Mouse (Mus musculus): ENCODE results near the gene P2ry10. TPM values are rescaled to one million over a fixed set of nuclear protein-coding genes. Genes with fewer than 3 reads are reported as not detected.

P2ry10 gene
- polyA plus RNA-seq, 1 experiment, result 1.0 TPM

- H3K27ac ChIP-seq (ENCODE audit: insufficient read depth, low read depth, low read length), result no peak overlapping the region
- no peaks in the 10 kb centered on the region for H3K27me3 ChIP-seq (replicated peaks; ENCODE audit: control insufficient read depth, insufficient read depth, low read length)
- H3K4me1 ChIP-seq (ENCODE audit: control insufficient read depth, insufficient read depth, low read length), result no peaks in the 10 kb centered on the region
- no peak for DNase-seq
- TF ChIP-seq CTCF (conservative IDR thresholded peaks at IDR 0.05; ENCODE audit: insufficient read depth, insufficient read length, low read depth, low read length) (no peak), POLR2A (IDR thresholded peaks at IDR 0.05; ENCODE audit: low read depth, low read length) (no peak)
- no peak overlapping the region for H3K4me3 ChIP-seq (ENCODE audit: insufficient read depth, low read depth, low read length)
- WGBS, result 81% methylated on average over 3 of the region's 3 CpGs
- no peaks in the 10 kb centered on the region for H3K36me3 ChIP-seq (ENCODE audit: control insufficient read depth, insufficient read depth, low read length)
Measured at GRCm38 (mm10) chrX:107095633-107096032, 7.3 kb downstream of the P2ry10 start.

DNA sequence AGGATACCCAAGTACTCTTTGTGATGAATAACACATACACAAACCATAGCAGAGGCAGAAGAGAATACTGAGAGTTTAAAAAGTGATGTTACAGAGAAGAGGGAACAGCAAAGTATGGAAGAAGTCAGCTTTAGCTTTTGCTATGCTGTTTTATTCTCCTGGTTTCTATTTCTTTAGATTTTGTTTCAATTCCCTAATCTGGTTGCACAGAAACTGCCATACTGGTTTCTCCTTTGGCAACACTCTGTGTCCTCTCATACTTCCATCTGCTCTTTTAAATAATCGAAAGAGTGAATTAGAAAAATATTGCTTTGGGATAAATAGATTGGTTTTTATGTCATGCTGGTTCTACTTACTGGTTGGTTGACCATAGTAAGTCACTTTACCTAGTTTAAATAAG is 28.0 kb downstream of the P2ry10 start:
- DNase-seq, result no peak
- Histone ChIP-seq H3K27ac (ENCODE audit: insufficient read depth, low read depth, low read length) (no peak overlapping the region), H3K36me3 (ENCODE audit: control insufficient read depth, insufficient read depth, low read length) (no peaks in the 10 kb centered on the region), H3K27me3 (replicated peaks; ENCODE audit: control insufficient read depth, insufficient read depth, low read length) (no peaks in the 10 kb centered on the region), H3K4me1 (ENCODE audit: control insufficient read depth, insufficient read depth, low read length) (no peaks in the 10 kb centered on the region), H3K4me3 (ENCODE audit: insufficient read depth, low read depth, low read length) (no peak overlapping the region)
- TF ChIP-seq CTCF (conservative IDR thresholded peaks at IDR 0.05; ENCODE audit: insufficient read depth, insufficient read length, low read depth, low read length) (no peak), POLR2A (IDR thresholded peaks at IDR 0.05; ENCODE audit: low read depth, low read length) (no peak)
- 91% methylated on average over 1 of the region's 1 CpGs for WGBS

DNA sequence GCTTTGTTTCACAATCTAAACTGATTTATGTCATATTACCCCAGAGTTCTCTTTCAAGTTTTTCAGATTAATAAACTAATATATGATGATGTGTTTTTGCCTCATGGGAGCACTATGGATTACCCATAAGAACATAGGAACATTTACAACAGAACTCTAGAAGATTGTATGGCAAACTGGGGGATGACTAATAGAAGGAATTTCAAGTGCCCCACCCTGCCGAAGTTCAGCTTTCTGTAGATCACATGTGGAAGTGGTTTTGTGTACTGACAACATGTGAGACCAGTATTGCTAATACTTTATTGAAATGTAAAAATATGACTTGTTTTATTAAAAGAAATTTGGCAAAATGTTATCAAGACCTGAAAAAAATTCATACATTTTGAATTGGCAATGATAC is 28.7 kb downstream of the P2ry10 start:
- Histone ChIP-seq H3K36me3 (ENCODE audit: control insufficient read depth, insufficient read depth, low read length) (no peaks in the 10 kb centered on the region), H3K27me3 (replicated peaks; ENCODE audit: control insufficient read depth, insufficient read depth, low read length) (no peaks in the 10 kb centered on the region), H3K4me3 (ENCODE audit: insufficient read depth, low read depth, low read length) (no peak overlapping the region), H3K4me1 (ENCODE audit: control insufficient read depth, insufficient read depth, low read length) (no peaks in the 10 kb centered on the region), H3K27ac (ENCODE audit: insufficient read depth, low read depth, low read length) (no peak overlapping the region)
- no peak for TF ChIP-seq CTCF (conservative IDR thresholded peaks at IDR 0.05; ENCODE audit: insufficient read depth, insufficient read length, low read depth, low read length)
- TF ChIP-seq POLR2A (IDR thresholded peaks at IDR 0.05; ENCODE audit: low read depth, low read length), result no peak
- 94% methylated on average over 1 of the region's 1 CpGs for WGBS
- DNase-seq, result no peak

DNA sequence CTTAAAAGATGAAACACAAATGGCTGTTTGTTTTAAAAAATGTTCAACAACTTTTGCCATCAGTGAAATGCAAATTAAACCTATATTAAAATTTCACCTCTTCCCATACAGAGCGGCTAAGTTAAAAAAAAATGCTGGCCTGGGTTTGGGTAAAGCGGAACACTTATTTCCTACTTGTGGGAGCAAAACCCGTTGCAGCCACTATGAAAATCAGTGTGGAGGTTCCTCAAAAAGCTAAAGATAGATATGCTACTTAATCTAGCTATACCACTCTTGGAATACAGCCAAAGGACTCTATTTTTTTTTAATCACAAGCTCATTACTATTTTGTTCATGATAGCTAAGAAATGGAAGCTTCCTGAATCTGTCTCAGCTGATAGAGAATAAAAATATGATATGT is 54.9 kb downstream of the P2ry10 start:
- no peak for DNase-seq
- Histone ChIP-seq H3K27me3 (replicated peaks; ENCODE audit: control insufficient read depth, insufficient read depth, low read length) (no peaks in the 10 kb centered on the region), H3K4me1 (ENCODE audit: control insufficient read depth, insufficient read depth, low read length) (no peaks in the 10 kb centered on the region), H3K4me3 (ENCODE audit: insufficient read depth, low read depth, low read length) (no peak overlapping the region), H3K27ac (ENCODE audit: insufficient read depth, low read depth, low read length) (no peak overlapping the region), H3K36me3 (ENCODE audit: control insufficient read depth, insufficient read depth, low read length) (no peaks in the 10 kb centered on the region)
- WGBS, result 80% methylated on average over 3 of the region's 3 CpGs
- TF ChIP-seq POLR2A (IDR thresholded peaks at IDR 0.05; ENCODE audit: low read depth, low read length), result no peak
- TF ChIP-seq CTCF (conservative IDR thresholded peaks at IDR 0.05; ENCODE audit: insufficient read depth, insufficient read length, low read depth, low read length), result no peak

DNA sequence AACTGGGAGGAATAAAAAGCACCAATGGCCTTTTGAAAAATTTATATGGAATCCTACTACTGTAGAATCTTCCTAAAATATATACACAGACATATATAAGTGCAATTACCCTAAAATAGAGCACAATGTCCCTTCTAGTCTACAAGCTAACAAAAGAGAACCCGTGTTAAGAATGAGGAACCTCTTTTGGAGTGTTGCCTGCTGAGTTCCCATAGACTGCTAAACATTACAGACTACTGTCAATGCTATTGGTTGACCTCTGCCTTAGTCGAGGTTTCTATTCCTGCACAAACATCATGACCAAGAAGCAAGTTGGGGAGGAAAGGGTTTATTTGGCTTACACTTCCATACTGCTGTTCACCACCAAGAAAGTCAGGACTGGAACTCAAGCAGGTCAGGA is 55.6 kb downstream of the P2ry10 start:
- 78% methylated on average over 2 of the region's 2 CpGs for WGBS
- H3K4me3 ChIP-seq (ENCODE audit: insufficient read depth, low read depth, low read length), result no peak overlapping the region
- H3K4me1 ChIP-seq (ENCODE audit: control insufficient read depth, insufficient read depth, low read length), result no peaks in the 10 kb centered on the region
- H3K27ac ChIP-seq (ENCODE audit: insufficient read depth, low read depth, low read length), result no peak overlapping the region
- no peak for DNase-seq
- no peak for TF ChIP-seq POLR2A (IDR thresholded peaks at IDR 0.05; ENCODE audit: low read depth, low read length)
- no peak for TF ChIP-seq CTCF (conservative IDR thresholded peaks at IDR 0.05; ENCODE audit: insufficient read depth, insufficient read length, low read depth, low read length)
- H3K27me3 ChIP-seq (replicated peaks; ENCODE audit: control insufficient read depth, insufficient read depth, low read length), result no peaks in the 10 kb centered on the region
- no peaks in the 10 kb centered on the region for H3K36me3 ChIP-seq (ENCODE audit: control insufficient read depth, insufficient read depth, low read length)

- no peaks in the 10 kb centered on the region for H3K27me3 ChIP-seq (replicated peaks; ENCODE audit: control insufficient read depth, insufficient read depth, low read length)
- H3K36me3 ChIP-seq (ENCODE audit: control insufficient read depth, insufficient read depth, low read length), result no peaks in the 10 kb centered on the region
- no peak within 1 kb of the TSS; the same call in 1 of the 2 replicates for H3K27ac ChIP-seq (ENCODE audit: insufficient read depth, low read depth, low read length)
- H3K4me1 ChIP-seq (ENCODE audit: control insufficient read depth, insufficient read depth, low read length), result no peaks in the 10 kb centered on the region
- WGBS, result 84% methylated on average over 3 of the region's 3 CpGs
- DNase-seq, result no peak
- no peak within 1 kb of the TSS for H3K4me3 ChIP-seq (ENCODE audit: insufficient read depth, low read depth, low read length)
- TF ChIP-seq CTCF (conservative IDR thresholded peaks at IDR 0.05; ENCODE audit: insufficient read depth, insufficient read length, low read depth, low read length), result no peak
Measured at GRCm38 (mm10) chrX:107148681-107149080, 60.4 kb downstream of the P2ry10 start, which contains the start of gene P2ry10b. Gene P2ry10b (plus strand): TSS chrX:107148927.

DNA sequence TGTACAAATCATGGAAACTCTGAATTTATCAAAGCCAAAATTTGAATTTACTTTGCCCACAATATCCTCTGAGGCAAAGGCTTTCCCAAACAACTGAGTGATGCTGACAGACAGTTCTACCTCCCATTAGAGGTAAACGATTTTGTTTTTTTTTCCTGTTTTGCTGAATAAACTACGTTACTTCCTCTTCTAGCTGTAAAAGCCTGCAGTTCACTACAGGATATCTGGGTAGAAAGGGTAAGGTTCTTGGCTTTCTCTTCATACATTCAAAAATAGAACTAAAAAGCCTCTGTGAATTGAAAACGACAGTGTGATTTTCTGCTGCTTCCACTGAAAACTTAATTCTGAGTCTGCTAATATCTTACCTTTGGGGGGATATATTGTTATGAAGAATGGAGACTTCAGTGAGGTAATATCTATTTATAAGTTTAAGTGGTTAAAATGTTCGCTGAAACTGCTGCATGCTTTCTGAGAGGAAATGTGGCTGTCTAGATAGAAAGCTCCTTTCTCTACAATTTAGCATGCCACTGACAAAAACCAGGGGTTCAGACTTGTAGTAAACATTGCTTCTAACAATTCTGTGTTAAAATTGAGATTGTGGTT is 61.2 kb downstream of the P2ry10 start:
- TF ChIP-seq CTCF (conservative IDR thresholded peaks at IDR 0.05; ENCODE audit: insufficient read depth, insufficient read length, low read depth, low read length) (no peak), POLR2A (IDR thresholded peaks at IDR 0.05; ENCODE audit: low read depth, low read length) (no peak)
- H3K4me1 ChIP-seq (ENCODE audit: control insufficient read depth, insufficient read depth, low read length), result no peaks in the 10 kb centered on the region
- no peak overlapping the region; the same call in 1 of the 2 replicates for H3K27ac ChIP-seq (ENCODE audit: insufficient read depth, low read depth, low read length)
- H3K4me3 ChIP-seq (ENCODE audit: insufficient read depth, low read depth, low read length), result no peak overlapping the region
- peak; percentile 2 for DNase-seq
- WGBS, result 45% methylated on average over 4 of the region's 4 CpGs
- H3K27me3 ChIP-seq (replicated peaks; ENCODE audit: control insufficient read depth, insufficient read depth, low read length), result no peaks in the 10 kb centered on the region
- H3K36me3 ChIP-seq (ENCODE audit: control insufficient read depth, insufficient read depth, low read length), result no peaks in the 10 kb centered on the region

All from kidney, adult 2 months (tissue).